Mouse (Mus musculus) hindbrain, embryonic 15.5 days (tissue): ENCODE measurements around the gene Prm3. TPM values are rescaled to one million over a fixed set of nuclear protein-coding genes. Genes with fewer than 3 reads are reported as not detected.
A peak's percentile ranks its signal among the peaks of the same experiment; 100 is the strongest.

ENCODE experiments used
- ATAC-seq: fragments of 200-750 bp; cut with Nextera tagmentation; 2 replicates; pipeline ENCODE4 v1.8.0; 2017; ENCODE audit warnings: low read depth, moderate number of reproducible peaks, moderate TSS enrichment; ENCODE audit not compliant: low FRiP score
- H3K27ac ChIP-seq: fragments of 300-500 bp; sonication (generic); replicated peaks from 2 replicates; pipeline ENCODE4 v1.5.1; 2015; ENCODE audit warnings: mild to moderate bottlenecking, inconsistent platforms
- H3K27me3 ChIP-seq: fragments of 300-500 bp; sonication (generic); 2 replicates; pipeline ENCODE4 v1.6.1; 2015; ENCODE audit warnings: control low read depth, inconsistent platforms
- H3K36me3 ChIP-seq: fragments of 300-500 bp; sonication (generic); 2 replicates; pipeline ENCODE4 v1.6.1; 2015; ENCODE audit warnings: control low read depth, inconsistent platforms
- H3K4me1 ChIP-seq: fragments of 300-500 bp; sonication (generic); replicated peaks from 2 replicates; pipeline ENCODE4 v1.6.1; 2015; ENCODE audit warnings: control low read depth, inconsistent platforms
- H3K4me2 ChIP-seq: fragments of 300-500 bp; sonication (generic); 2 replicates; pipeline ENCODE4 v1.6.1; 2015; ENCODE audit warnings: moderate library complexity, mild to moderate bottlenecking, inconsistent platforms
- H3K4me3 ChIP-seq: fragments of 300-500 bp; sonication (generic); 2 replicates; pipeline ENCODE4 v1.5.1; 2015; ENCODE audit warnings: mild to moderate bottlenecking, inconsistent platforms
- H3K9ac ChIP-seq: fragments of 300-500 bp; sonication (generic); 2 replicates; pipeline ENCODE4 v1.6.1; 2015; ENCODE audit warnings: inconsistent platforms
- H3K9me3 ChIP-seq: fragments of 300-500 bp; sonication (generic); 2 replicates; pipeline ENCODE4 v1.6.1; 2016; ENCODE audit warnings: control low read depth, inconsistent platforms
- WGBS: fragments of 180-500 bp; shearing (Covaris S2); methylation state at CpG from one replicate; pipeline ENCODE4 v1.1.7; 2015; 5-methylcytosine and 5-hydroxymethylcytosine counted together
- polyA plus RNA-seq: library from polyadenylated mRNA; unstranded; fragments of >200 nt; fragmentation: Nextera tagmentation; extraction: Ambion mirVana; gene quantifications from 2 replicates; pipeline ENCODE4 v1.2.1, GENCODE M21; 2015

Gene Prm3
- polyA plus RNA-seq, 1 experiment from 2014 or later = not detected

- Histone ChIP-seq H3K4me1 (peaks cover 28% of the 10 kb centered on the region), H3K9ac (0 out of 2 replicates have a peak overlapping the region, but pooled peaks have one; percentile 2), H3K4me2 (peak overlapping the region; percentile 90), H3K36me3 (no peaks in the 10 kb centered on the region), H3K27me3 (no peaks in the 10 kb centered on the region), H3K4me3 (0 out of 2 replicates have a peak overlapping the region, but pooled peaks have one; percentile 70), H3K27ac (no peak overlapping the region), H3K9me3 (no peaks in the 10 kb centered on the region)
- 43% methylated on average over 6 of the region's 6 CpGs for WGBS
- ATAC-seq = no peak
Measured at GRCm38 (mm10) chr16:10782377-10783151, 8.2 kb downstream of the Prm3 start.

- 0 out of 2 replicates have a peak overlapping the region, but pooled peaks have one; percentile 2 for H3K9ac ChIP-seq
- peaks cover 28% of the 10 kb centered on the region for H3K4me1 ChIP-seq
- H3K4me2 ChIP-seq = peak overlapping the region; percentile 90; the same call in 1 of the 2 replicates
- no peaks in the 10 kb centered on the region for H3K27me3 ChIP-seq
- H3K4me3 ChIP-seq = no peak overlapping the region
- no peaks in the 10 kb centered on the region for H3K36me3 ChIP-seq
- WGBS = 51% methylated on average over 9 of the region's 9 CpGs
- H3K9me3 ChIP-seq = no peaks in the 10 kb centered on the region
- H3K27ac ChIP-seq = no peak overlapping the region
- ATAC-seq = no peak
Measured at GRCm38 (mm10) chr16:10781862-10782371, 8.8 kb downstream of the Prm3 start.

GRCm38 (mm10) chr16:10780631-10781120 lies 10.0 kb downstream of the Prm3 start:
- Histone ChIP-seq H3K4me2 (no peak overlapping the region), H3K9me3 (no peaks in the 10 kb centered on the region)
- no peak for ATAC-seq

GRCm38 (mm10) chr16:10777579-10778160 lies 13.0 kb downstream of the Prm3 start:
- 61% methylated on average over 5 of the region's 5 CpGs for WGBS
- Histone ChIP-seq H3K27ac (no peak overlapping the region), H3K9ac (no peak overlapping the region), H3K36me3 (no peaks in the 10 kb centered on the region), H3K27me3 (no peaks in the 10 kb centered on the region), H3K4me3 (no peak overlapping the region), H3K4me1 (peaks cover 4% of the 10 kb centered on the region), H3K9me3 (no peaks in the 10 kb centered on the region), H3K4me2 (no peak overlapping the region)
- no peak for ATAC-seq

More at GRCm38 (mm10) chr16:10780631-10781120, 10.0 kb downstream of the Prm3 start:
- Histone ChIP-seq H3K36me3 (no peaks in the 10 kb centered on the region), H3K4me3 (no peak overlapping the region), H3K9ac (no peak overlapping the region), H3K27ac (no peak overlapping the region), H3K4me1 (peaks cover 22% of the 10 kb centered on the region), H3K27me3 (no peaks in the 10 kb centered on the region)
- 85% methylated on average over 5 of the region's 5 CpGs for WGBS

GRCm38 (mm10) chr16:10776322-10776721 lies 14.4 kb downstream of the Prm3 start:
- Histone ChIP-seq H3K27me3 (no peaks in the 10 kb centered on the region), H3K4me3 (no peak overlapping the region), H3K4me1 (no peaks in the 10 kb centered on the region), H3K36me3 (no peaks in the 10 kb centered on the region), H3K27ac (no peak overlapping the region), H3K4me2 (no peak overlapping the region), H3K9ac (no peak overlapping the region), H3K9me3 (no peaks in the 10 kb centered on the region)
- ATAC-seq = no peak
- WGBS = 75% methylated on average over 7 of the region's 7 CpGs

GRCm38 (mm10) chr16:10774726-10775125 lies 16.0 kb downstream of the Prm3 start:
- Histone ChIP-seq H3K9ac (no peak overlapping the region), H3K9me3 (no peaks in the 10 kb centered on the region), H3K4me2 (no peak overlapping the region), H3K4me1 (no peaks in the 10 kb centered on the region), H3K4me3 (no peak overlapping the region), H3K27me3 (no peaks in the 10 kb centered on the region), H3K36me3 (no peaks in the 10 kb centered on the region), H3K27ac (no peak overlapping the region)
- no peak for ATAC-seq
- 66% methylated on average over 4 of the region's 4 CpGs for WGBS

GRCm38 (mm10) chr16:10773543-10773942 lies 17.2 kb downstream of the Prm3 start:
- no peak overlapping the region for H3K4me3 ChIP-seq
- 83% methylated on average over 8 of the region's 8 CpGs for WGBS
- no peak overlapping the region for H3K27ac ChIP-seq
- H3K9ac ChIP-seq = no peak overlapping the region
- no peaks in the 10 kb centered on the region for H3K4me1 ChIP-seq
- no peak for ATAC-seq
- no peaks in the 10 kb centered on the region for H3K36me3 ChIP-seq
- no peaks in the 10 kb centered on the region for H3K9me3 ChIP-seq
- no peaks in the 10 kb centered on the region for H3K27me3 ChIP-seq
- no peak overlapping the region for H3K4me2 ChIP-seq

- no peaks in the 10 kb centered on the region for H3K27me3 ChIP-seq
- no peak overlapping the region for H3K4me2 ChIP-seq
- no peaks in the 10 kb centered on the region for H3K36me3 ChIP-seq
- WGBS = 56% methylated on average over 19 of the region's 19 CpGs
- no peaks in the 10 kb centered on the region for H3K4me1 ChIP-seq
- no peak overlapping the region for H3K9ac ChIP-seq
- no peak overlapping the region for H3K27ac ChIP-seq
- ATAC-seq = no peak
- H3K4me3 ChIP-seq = no peak overlapping the region
- no peaks in the 10 kb centered on the region for H3K9me3 ChIP-seq
Measured at GRCm38 (mm10) chr16:10771769-10772510, 18.8 kb downstream of the Prm3 start.

- Histone ChIP-seq H3K4me1 (no peaks in the 10 kb centered on the region), H3K27ac (no peak overlapping the region), H3K36me3 (no peaks in the 10 kb centered on the region), H3K27me3 (no peaks in the 10 kb centered on the region), H3K4me2 (no peak overlapping the region), H3K4me3 (no peak overlapping the region), H3K9me3 (no peaks in the 10 kb centered on the region), H3K9ac (no peak overlapping the region)
- 58% methylated on average over 4 of the region's 4 CpGs for WGBS
- peak; percentile 51; the same call in 1 of the 2 replicates for ATAC-seq
Measured at GRCm38 (mm10) chr16:10770531-10771325, 20.0 kb downstream of the Prm3 start.

- Histone ChIP-seq H3K4me1 (no peaks in the 10 kb centered on the region), H3K9ac (no peak overlapping the region), H3K4me2 (no peak overlapping the region), H3K27me3 (no peaks in the 10 kb centered on the region), H3K4me3 (no peak overlapping the region), H3K9me3 (no peaks in the 10 kb centered on the region), H3K36me3 (no peaks in the 10 kb centered on the region), H3K27ac (no peak overlapping the region)
- 55% methylated on average over 2 of the region's 2 CpGs for WGBS
- ATAC-seq = no peak
Measured at GRCm38 (mm10) chr16:10769661-10770060, 21.1 kb downstream of the Prm3 start.

- no peak overlapping the region for H3K27ac ChIP-seq
- H3K4me1 ChIP-seq = no peaks in the 10 kb centered on the region
- 59% methylated on average over 9 of the region's 9 CpGs for WGBS
- H3K9me3 ChIP-seq = no peaks in the 10 kb centered on the region
- no peak overlapping the region for H3K9ac ChIP-seq
- no peak overlapping the region for H3K4me2 ChIP-seq
- no peak for ATAC-seq
- H3K36me3 ChIP-seq = no peaks in the 10 kb centered on the region
- H3K27me3 ChIP-seq = no peaks in the 10 kb centered on the region
- H3K4me3 ChIP-seq = no peak overlapping the region
Measured at GRCm38 (mm10) chr16:10768821-10769220, 21.9 kb downstream of the Prm3 start.
